Mouse (Mus musculus) C2C12 (cell line): ENCODE data around the gene Olfml3.

Source experiments
- CTCF ChIP-seq: IDR thresholded peaks from one replicate; pipeline ENCODE4 v1.5.1; 2011; ENCODE audit not compliant: control insufficient read depth, insufficient read depth, insufficient read length
- MAX ChIP-seq: IDR thresholded peaks from one replicate; pipeline ENCODE4 v1.6.1; 2011; ENCODE audit warnings: mild to moderate bottlenecking, control low read depth
- MYOD1 ChIP-seq: IDR thresholded peaks from one replicate; pipeline ENCODE4 v1.6.1; 2011; ENCODE audit warnings: low read depth; ENCODE audit not compliant: control insufficient read depth, insufficient read length
- MYOG ChIP-seq: IDR thresholded peaks from one replicate; pipeline ENCODE4 v1.6.1; 2011; ENCODE audit not compliant: control insufficient read depth, insufficient read length; ENCODE audit errors: extremely low read depth
- USF1 ChIP-seq: IDR thresholded peaks from one replicate; pipeline ENCODE4 v1.6.1; 2011; ENCODE audit warnings: low read depth, mild to moderate bottlenecking, control low read depth, moderate library complexity

GRCm38 (mm10) chr3:103759261-103759970 lies 21.6 kb upstream of the Olfml3 start:
- TF ChIP-seq CTCF (no peak), USF1 (no peak), MYOD1 (peak; percentile 56), MAX (peak; percentile 89), MYOG (no peak)
